Mouse (Mus musculus) C2C12 (cell line): ENCODE measurements at regions not wholly inside any gene's neighbourhood (a gene's known extent, or its start where the extent isn't known, plus 50 kb on each side); places are given as distances from the start of the nearest gene placed in this dataset.

Experiments
- H3K27me3 ChIP-seq: one replicate; pipeline ENCODE4 v1.6.1; 2011; ENCODE audit not compliant: control insufficient read depth, insufficient read depth, insufficient read length
- H3K36me3 ChIP-seq: one replicate; pipeline ENCODE4 v1.6.1; 2011; ENCODE audit not compliant: control insufficient read depth, insufficient read depth
- H3K4me3 ChIP-seq: one replicate; pipeline ENCODE4 v1.5.1; 2011; ENCODE audit warnings: mild to moderate bottlenecking, control low read depth; ENCODE audit not compliant: poor library complexity, insufficient read depth, severe bottlenecking
- H3K79me2 ChIP-seq: one replicate; pipeline ENCODE4 v1.6.1; 2011; ENCODE audit not compliant: control insufficient read depth, insufficient read depth
- H3K79me3 ChIP-seq: one replicate; pipeline ENCODE4 v1.6.1; 2011; ENCODE audit warnings: low read depth, control low read depth
- H3ac ChIP-seq: one replicate; pipeline ENCODE3; 2011; ENCODE audit warnings: low read depth; ENCODE audit not compliant: control insufficient read depth, insufficient read length
- CEBPB ChIP-seq: IDR thresholded peaks from one replicate; pipeline ENCODE4 v1.6.1; 2011; ENCODE audit warnings: low read depth, mild to moderate bottlenecking, control low read depth, moderate library complexity
- CTCF ChIP-seq: IDR thresholded peaks from one replicate; pipeline ENCODE4 v1.5.1; 2011; ENCODE audit not compliant: control insufficient read depth, insufficient read depth, insufficient read length
- FOSL1 ChIP-seq: IDR thresholded peaks from one replicate; pipeline ENCODE4 v1.8.0; 2011; ENCODE audit warnings: mild to moderate bottlenecking, low read length; ENCODE audit not compliant: poor library complexity, insufficient read depth, severe bottlenecking
- MAX ChIP-seq: IDR thresholded peaks from one replicate; pipeline ENCODE4 v1.6.1; 2011; ENCODE audit warnings: mild to moderate bottlenecking, control low read depth
- MYOD1 ChIP-seq: IDR thresholded peaks from one replicate; pipeline ENCODE4 v1.6.1; 2011; ENCODE audit warnings: low read depth; ENCODE audit not compliant: control insufficient read depth, insufficient read length
- MYOG ChIP-seq: IDR thresholded peaks from one replicate; pipeline ENCODE4 v1.6.1; 2011; ENCODE audit not compliant: control insufficient read depth, insufficient read length; ENCODE audit errors: extremely low read depth
- USF1 ChIP-seq: IDR thresholded peaks from one replicate; pipeline ENCODE4 v1.6.1; 2011; ENCODE audit warnings: low read depth, mild to moderate bottlenecking, control low read depth, moderate library complexity

- Histone ChIP-seq H3K36me3 (no peaks in the 10 kb centered on the region), H3K79me3 (no peaks in the 10 kb centered on the region), H3K79me2 (no peaks in the 10 kb centered on the region), H3K4me3 (no peak overlapping the region), H3ac (no peak overlapping the region), H3K27me3 (no peaks in the 10 kb centered on the region)
- TF ChIP-seq MYOG, result no peak
- TF ChIP-seq USF1, result no peak
- TF ChIP-seq MAX, result no peak
- TF ChIP-seq CTCF, result no peak
- no peak for TF ChIP-seq CEBPB
- no peak for TF ChIP-seq MYOD1
- no peak for TF ChIP-seq FOSL1
These were observed 619.1 kb upstream of the Manea start for GRCm38 (mm10) chr4:26965831-26966230.

- H3K4me3 ChIP-seq, result no peak overlapping the region
These were observed 618.2 kb upstream of the Manea start for GRCm38 (mm10) chr4:26964850-26965249.

DNA sequence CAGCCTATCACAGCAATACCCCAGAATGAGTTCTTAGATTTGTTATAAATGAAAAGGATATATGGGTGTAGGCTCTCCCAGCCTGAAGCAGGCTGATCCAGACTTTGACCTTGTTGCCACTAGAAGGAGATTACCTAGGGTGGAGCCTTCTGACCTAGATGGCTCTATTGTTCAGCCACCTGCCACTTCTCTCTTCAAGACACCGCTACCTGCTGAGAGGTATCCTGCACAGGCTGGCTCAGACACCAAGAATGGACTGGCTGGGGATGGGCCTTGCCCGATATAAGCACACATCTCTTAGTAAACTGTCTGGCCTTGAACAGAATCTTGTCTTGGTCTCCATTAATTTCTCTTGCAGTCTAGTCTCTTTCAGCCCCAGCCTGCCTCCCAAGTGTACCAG is 597.9 kb upstream of the Manea start:
- Histone ChIP-seq H3K79me2 (no peaks in the 10 kb centered on the region), H3K79me3 (no peaks in the 10 kb centered on the region), H3K36me3 (no peaks in the 10 kb centered on the region), H3ac (no peak overlapping the region), H3K27me3 (no peaks in the 10 kb centered on the region), H3K4me3 (no peak overlapping the region)
- TF ChIP-seq MYOG (no peak), USF1 (no peak), MYOD1 (no peak), CTCF (no peak), MAX (no peak), CEBPB (no peak), FOSL1 (no peak)

More at GRCm38 (mm10) chr4:26964850-26965249, 618.2 kb upstream of the Manea start:
- Histone ChIP-seq H3K79me3 (no peaks in the 10 kb centered on the region), H3K36me3 (no peaks in the 10 kb centered on the region), H3K79me2 (no peaks in the 10 kb centered on the region), H3ac (no peak overlapping the region), H3K27me3 (no peaks in the 10 kb centered on the region)
- no peak for TF ChIP-seq MYOG
- TF ChIP-seq CEBPB, result no peak
- TF ChIP-seq CTCF, result no peak
- TF ChIP-seq FOSL1, result peak; percentile 40
- TF ChIP-seq USF1, result no peak
- TF ChIP-seq MYOD1, result peak; percentile 74
- TF ChIP-seq MAX, result no peak

DNA sequence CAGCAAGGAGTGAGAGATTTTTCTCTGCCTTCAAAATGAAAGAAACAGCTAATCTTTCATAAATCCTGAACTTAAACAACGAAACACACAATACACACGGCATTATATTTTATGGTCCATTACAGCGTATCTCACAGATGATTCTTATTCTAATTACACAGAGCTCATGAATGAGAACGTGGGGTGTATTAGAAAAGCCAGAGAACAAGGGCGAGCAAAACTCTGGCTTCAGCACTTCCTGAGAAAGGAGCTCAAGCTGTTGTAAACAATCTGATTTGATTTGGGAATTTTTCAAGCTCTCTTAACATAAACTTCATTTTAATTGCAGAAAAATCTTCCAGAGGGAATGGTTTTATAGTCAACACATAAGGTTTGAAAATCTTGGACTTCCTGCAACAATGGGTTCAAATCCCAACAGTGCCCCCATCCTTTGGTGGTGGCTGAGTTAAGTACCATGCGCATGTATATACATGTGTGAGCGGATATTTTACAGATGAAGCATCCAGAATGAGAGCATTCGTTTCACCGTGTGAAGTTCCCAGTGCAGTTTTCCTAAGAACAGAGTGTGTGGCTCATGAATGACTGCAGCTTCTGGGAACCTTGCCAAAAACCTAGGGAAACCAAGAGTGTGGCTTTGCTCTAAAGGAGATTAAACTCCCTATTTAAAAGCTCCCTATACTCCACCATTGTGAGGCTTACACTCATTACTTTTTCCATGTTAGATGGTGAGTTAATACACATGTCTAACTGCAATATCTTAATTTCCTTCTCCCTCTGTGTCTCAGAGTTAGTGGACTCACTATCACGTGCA is 587.5 kb upstream of the Manea start:
- H3K79me2 ChIP-seq, result no peaks in the 10 kb centered on the region
- TF ChIP-seq MYOG, result no peak
- TF ChIP-seq USF1, result no peak
- TF ChIP-seq CTCF, result no peak
- TF ChIP-seq FOSL1, result no peak
- no peak for TF ChIP-seq MYOD1
- TF ChIP-seq CEBPB, result no peak
- TF ChIP-seq MAX, result no peak
- H3K36me3 ChIP-seq, result no peaks in the 10 kb centered on the region
- no peak overlapping the region for H3K4me3 ChIP-seq
- no peaks in the 10 kb centered on the region for H3K79me3 ChIP-seq
- H3ac ChIP-seq, result no peak overlapping the region
- no peaks in the 10 kb centered on the region for H3K27me3 ChIP-seq

GRCm38 (mm10) chr4:26929879-26930481 is 583.3 kb upstream of the Manea start:
- no peaks in the 10 kb centered on the region for H3K27me3 ChIP-seq
- H3K36me3 ChIP-seq, result no peaks in the 10 kb centered on the region
- TF ChIP-seq MAX, result no peak
- no peak for TF ChIP-seq USF1
- TF ChIP-seq FOSL1, result no peak
- TF ChIP-seq MYOD1, result no peak
- no peak for TF ChIP-seq CTCF
- no peak for TF ChIP-seq MYOG
- no peak for TF ChIP-seq CEBPB
- no peaks in the 10 kb centered on the region for H3K79me3 ChIP-seq
- no peak overlapping the region for H3ac ChIP-seq
- no peaks in the 10 kb centered on the region for H3K79me2 ChIP-seq
- H3K4me3 ChIP-seq, result no peak overlapping the region
